Mouse (Mus musculus) activated CD4-positive, CD25-positive, alpha-beta regulatory T cell, adult 4 months (primary cell): Measurements from ENCODE around the gene Bcl2l13. TPM values are rescaled to one million over a fixed set of nuclear protein-coding genes. Genes with fewer than 3 reads are reported as not detected.
A peak's percentile ranks its signal among the peaks of the same experiment; 100 is the strongest.
"Not testable (repeated sequence)": the region's sequence is repeated elsewhere in the genome, so short reads cannot be mapped to it uniquely, and the experiment has no call there.

ENCODE experiments used
- ATAC-seq: one replicate; pipeline ENCODE4 v1.8.0; 2017
- polyA plus RNA-seq, 2 experiments: library from polyadenylated mRNA; unstranded; fragments of 100-300 nt; shearing (Covaris generic); gene quantifications; one replicate each; pipeline ENCODE4 v1.2.1; 2017

Gene Bcl2l13
- polyA plus RNA-seq, 2 experiments from 2014 or later, result 8.0 to 8.8 TPM

- no peak for ATAC-seq
These were observed 66.0 kb downstream of the Bcl2l13 start for GRCm38 (mm10) chr6:120901776-120902645.

GRCm38 (mm10) chr6:120903450-120903912 is 67.5 kb downstream of the Bcl2l13 start:
- peak; percentile 54 for ATAC-seq

DNA sequence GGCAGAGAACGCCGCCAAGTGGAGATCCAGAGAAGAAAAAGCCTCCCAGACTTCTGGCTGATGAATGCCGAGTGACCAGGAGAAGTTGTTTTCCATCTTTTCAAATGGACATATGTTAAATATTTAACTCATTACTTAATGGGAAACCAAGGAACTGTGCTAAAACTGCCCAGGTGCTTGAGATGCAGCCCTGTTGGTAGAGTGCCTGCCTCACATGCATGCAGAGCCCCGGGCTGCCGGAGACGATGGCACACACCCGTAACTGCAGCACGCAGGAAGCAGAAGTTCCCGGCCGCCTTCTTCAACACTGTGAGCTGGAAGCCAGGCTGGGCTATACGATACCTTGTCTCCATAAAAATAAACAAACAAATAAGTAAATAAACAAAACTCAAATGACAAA is 67.9 kb downstream of the Bcl2l13 start:
- ATAC-seq, result no peak

DNA sequence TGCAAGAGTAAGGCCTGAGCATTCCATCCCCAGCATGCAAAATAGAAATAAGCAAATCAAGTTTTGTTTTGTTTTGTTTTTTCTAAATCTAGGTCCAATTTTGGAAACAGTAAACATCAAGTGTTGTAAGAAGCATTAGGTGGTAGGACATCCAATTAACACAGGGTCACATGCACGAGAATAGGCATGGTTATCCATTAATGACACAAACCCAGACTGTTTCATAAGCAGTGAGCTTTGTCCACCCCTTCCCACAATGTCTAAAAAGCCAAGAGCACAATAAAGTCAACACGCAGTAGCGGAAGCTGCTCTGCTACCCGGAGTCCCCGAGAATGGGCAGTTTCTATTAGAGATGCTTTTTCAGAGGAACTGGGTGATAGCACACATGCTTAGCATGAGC is 69.1 kb downstream of the Bcl2l13 start:
- no peak for ATAC-seq

DNA sequence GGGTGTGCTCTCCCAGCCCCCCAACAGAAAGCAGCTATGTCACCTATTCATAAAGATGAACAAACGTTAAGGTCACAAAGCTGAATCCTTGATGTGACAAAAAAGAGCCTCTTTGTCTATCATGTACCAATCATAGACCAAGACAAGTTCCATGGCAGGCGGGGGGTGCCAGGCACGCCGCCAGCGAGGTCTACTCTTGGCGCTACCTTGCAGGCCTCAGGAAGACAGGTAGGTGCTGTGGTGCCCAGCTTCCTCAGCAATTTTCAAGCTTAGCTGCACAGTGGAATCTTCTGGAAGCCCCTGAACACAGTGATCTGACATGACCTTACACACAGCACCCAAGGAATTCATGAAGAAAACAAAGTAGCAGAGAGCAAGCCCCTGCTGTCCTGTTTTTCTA is 70.5 kb downstream of the Bcl2l13 start:
- no peak for ATAC-seq

DNA sequence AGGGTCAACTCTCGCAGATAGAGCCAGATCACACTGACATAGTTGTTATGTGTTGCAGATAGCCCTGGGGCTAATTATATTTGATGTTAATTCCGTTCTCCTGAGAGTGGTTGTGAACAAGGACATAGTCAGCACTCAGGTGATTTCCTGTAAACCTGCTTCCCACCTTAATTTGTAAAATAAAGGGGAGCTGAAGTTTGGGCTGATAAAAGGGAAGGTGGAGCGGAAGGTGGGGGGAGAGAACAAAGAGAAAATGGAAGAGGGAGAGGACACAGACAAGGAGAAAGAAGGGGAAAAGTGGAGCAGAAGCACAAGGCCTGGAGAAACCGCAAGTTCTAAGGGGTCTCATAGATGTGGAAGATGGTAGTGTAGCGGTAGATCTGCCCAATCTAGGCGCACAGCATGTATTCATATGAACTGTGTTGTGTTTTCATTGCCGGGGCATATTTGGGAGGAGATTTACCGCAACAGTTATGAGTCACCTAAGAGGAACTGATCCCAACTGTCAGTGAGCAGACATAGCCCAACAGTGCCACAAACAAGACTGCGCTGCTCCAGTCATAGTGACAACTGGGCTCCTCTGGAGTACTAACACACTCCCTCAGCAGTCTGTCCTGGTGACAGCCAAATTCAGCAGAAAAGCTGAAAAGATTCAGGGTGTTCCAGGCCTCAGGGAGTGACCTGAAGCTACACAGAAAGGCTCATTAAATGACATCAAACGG is 72.0 kb downstream of the Bcl2l13 start:
- ATAC-seq, result not testable (repeated sequence)

GRCm38 (mm10) chr6:120909501-120909900 is 73.5 kb downstream of the Bcl2l13 start:
- no peak for ATAC-seq

GRCm38 (mm10) chr6:120911213-120912007 is 75.4 kb downstream of the Bcl2l13 start:
- ATAC-seq, result no peak

DNA sequence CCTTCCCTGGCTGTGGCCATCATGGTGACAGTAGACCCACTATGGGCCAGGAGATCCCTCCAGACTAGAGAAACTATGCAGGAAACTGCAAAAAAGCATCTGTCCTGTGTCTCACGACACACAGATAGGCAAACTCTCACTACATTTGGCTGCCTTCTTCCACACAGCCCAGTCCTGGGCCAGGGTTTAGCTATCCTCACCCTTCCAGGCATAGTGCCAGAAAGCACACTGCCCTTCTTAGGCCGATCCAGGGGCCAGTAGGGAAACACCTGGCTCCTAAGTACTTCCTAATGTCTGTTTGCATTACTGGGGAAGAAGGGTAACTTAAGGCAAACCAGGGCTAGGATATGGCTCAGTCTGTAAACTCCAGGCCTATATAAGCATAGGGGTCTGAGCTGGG is 76.9 kb downstream of the Bcl2l13 start:
- no peak for ATAC-seq

DNA sequence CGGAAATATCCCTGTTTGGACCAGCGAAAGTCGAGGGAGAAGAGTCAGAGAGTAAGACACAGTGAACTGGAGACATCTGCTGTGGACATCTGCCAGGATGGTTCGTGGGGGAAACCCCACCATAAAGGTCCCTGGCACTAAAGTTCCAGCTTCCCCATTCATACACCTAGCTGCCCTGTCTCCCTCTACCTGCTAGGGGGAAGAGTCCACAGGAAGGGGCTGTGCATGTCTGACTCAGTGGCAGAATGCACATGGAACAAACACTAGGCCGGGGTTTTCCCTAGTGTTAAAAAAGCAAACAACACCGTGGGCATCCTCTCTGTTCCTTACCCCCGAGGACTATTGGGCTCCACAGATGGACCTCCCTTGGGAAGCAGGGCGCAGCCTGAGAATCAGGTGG is 77.8 kb downstream of the Bcl2l13 start:
- peak; percentile 26 for ATAC-seq

- no peak for ATAC-seq
These were observed 78.5 kb downstream of the Bcl2l13 start for GRCm38 (mm10) chr6:120914533-120914910.

GRCm38 (mm10) chr6:120914911-120915648 is 79.1 kb downstream of the Bcl2l13 start:
- peak; percentile 37 for ATAC-seq

- no peak for ATAC-seq
These were observed 79.6 kb downstream of the Bcl2l13 start for GRCm38 (mm10) chr6:120915649-120915975.

- ATAC-seq, result peak; percentile 81
These were observed 80.3 kb downstream of the Bcl2l13 start, which contains the start of gene Bid for GRCm38 (mm10) chr6:120916074-120916971. Gene Bid (minus strand): TSS chr6:120916853.

GRCm38 (mm10) chr6:120916972-120917881 is 81.2 kb downstream of the Bcl2l13 start:
- peak; percentile 4 for ATAC-seq

DNA sequence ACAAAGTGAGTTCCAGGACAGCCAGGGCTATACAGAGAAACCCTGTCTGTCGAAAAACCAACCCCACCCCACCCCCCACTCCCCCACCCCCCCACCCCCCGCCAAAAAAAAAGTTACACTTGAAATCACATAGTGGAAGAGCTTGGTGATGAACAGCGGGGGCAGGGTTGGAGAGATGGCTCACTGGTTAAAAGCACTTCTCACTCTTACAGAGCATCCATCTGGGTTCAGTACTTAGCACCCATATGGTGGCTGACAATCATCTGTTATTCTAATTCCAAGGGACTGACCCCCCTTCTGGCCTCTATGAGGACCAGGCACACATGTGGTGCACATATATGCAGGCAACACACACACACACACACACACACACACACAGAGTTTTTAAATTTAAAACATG is 82.0 kb downstream of the Bcl2l13 start:
- ATAC-seq, result no peak

DNA sequence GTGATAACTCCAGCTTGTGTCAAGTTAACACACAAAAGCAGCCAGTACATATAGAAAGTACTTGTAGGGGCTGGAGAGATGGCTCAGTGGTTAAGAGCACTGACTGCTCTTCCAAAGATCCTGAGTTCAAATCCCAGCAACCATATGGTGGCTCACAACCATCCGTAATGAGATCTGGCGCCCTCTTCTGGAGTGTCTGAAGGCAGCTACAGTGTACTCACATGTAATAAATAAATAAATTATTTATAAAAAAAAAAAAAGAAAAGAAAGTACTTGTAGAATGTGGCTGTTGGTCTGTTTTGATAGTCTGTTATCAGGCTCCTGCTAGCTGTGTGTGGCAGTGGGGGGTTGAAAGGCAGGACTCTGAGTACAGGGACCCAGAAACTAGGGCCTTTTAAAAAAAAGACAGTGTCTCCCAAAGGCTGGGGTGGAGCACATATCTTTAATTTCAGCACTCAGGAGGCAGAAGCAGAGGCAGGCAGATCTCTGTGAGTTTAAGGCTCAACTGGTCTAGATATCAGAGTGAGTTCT is 88.8 kb downstream of the Bcl2l13 start:
- ATAC-seq, result not testable (repeated sequence)

- ATAC-seq, result no peak
These were observed 90.9 kb downstream of the Bcl2l13 start for GRCm38 (mm10) chr6:120926880-120927279.

DNA sequence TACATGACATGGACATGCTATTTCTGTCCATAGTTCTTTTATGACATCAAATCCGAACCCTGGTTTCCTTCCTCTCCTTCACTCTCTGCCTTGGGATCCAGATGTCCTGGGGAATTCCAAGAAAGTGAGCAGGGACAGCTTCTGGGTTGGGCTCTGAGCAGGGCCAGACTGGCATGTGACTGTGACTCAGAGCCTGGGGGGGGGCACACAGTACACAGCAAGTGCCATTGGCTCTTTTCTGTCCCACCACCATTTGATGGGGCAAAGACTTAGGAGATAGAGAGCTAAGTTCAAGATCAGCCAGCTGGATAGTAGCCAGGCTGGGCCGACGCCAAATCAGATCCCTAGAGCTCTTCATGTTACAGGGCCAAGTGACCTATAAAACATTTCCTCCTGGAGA is 91.8 kb downstream of the Bcl2l13 start:
- ATAC-seq, result no peak

DNA sequence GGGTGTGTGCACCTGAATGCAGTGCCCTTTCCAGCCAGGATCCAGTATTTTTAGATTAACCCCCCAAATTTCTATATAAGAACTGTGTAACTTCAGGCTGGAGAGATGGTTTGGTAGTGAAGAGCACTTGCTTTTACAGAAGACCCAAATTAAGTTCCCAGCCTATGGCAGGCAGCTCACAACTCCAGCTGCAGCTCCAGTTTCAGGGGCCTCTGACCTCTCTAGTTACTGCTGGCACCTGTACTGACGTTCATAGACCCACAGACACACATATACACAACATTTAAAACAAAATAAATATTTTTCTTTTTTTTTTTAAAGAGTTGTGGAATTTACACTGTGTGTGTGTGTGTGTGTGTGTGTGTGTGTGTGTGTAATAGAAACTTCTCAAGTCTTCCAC is 93.4 kb downstream of the Bcl2l13 start:
- ATAC-seq, result no peak
